Mouse (Mus musculus): Measurements from ENCODE around the gene Dgkg.

Gene Dgkg

GRCm38 (mm10) chr16:22439499-22440177 is 217.4 kb downstream of the Dgkg start, which contains the start of gene Etv5:
Gene Etv5, minus strand, starts transcription at chr16:22439719.
- DNase-seq (ENCODE audit: low read depth, low spot score): peak; percentile 99

- DNase-seq (ENCODE audit: low read depth, low spot score): no peak
Observed at GRCm38 (mm10) chr16:22438441-22439373, 218.3 kb downstream of the Dgkg start.

- no peak for DNase-seq (ENCODE audit: low read depth, low spot score)
Observed at GRCm38 (mm10) chr16:22436106-22436505, 220.9 kb downstream of the Dgkg start.

GRCm38 (mm10) chr16:22434530-22434929 is 222.5 kb downstream of the Dgkg start:
- DNase-seq (ENCODE audit: low read depth, low spot score): no peak

GRCm38 (mm10) chr16:22433944-22434343 is 223.1 kb downstream of the Dgkg start:
- no peak for DNase-seq (ENCODE audit: low read depth, low spot score)

- DNase-seq (ENCODE audit: low read depth, low spot score): no peak
Observed at GRCm38 (mm10) chr16:22431773-22432172, 225.2 kb downstream of the Dgkg start.

- no peak for DNase-seq (ENCODE audit: low read depth, low spot score)
Observed at GRCm38 (mm10) chr16:22431335-22431734, 225.7 kb downstream of the Dgkg start.

- DNase-seq (ENCODE audit: low read depth, low spot score): no peak
Observed at GRCm38 (mm10) chr16:22430211-22430951, 226.6 kb downstream of the Dgkg start.

- DNase-seq (ENCODE audit: low read depth, low spot score): no peak
Observed at GRCm38 (mm10) chr16:22429377-22429776, 227.6 kb downstream of the Dgkg start.

- DNase-seq (ENCODE audit: low read depth, low spot score): no peak
Observed at GRCm38 (mm10) chr16:22428853-22429341, 228.1 kb downstream of the Dgkg start.

- no peak for DNase-seq (ENCODE audit: low read depth, low spot score)
Observed at GRCm38 (mm10) chr16:22426866-22427265, 230.2 kb downstream of the Dgkg start.

- no peak for DNase-seq (ENCODE audit: low read depth, low spot score)
Observed at GRCm38 (mm10) chr16:22422256-22422655, 234.8 kb downstream of the Dgkg start.
